Mouse (Mus musculus) hindbrain, embryonic 16.5 days (tissue): ENCODE measurements at regions not wholly inside any gene's neighbourhood (a gene's known extent, or its start where the extent isn't known, plus 50 kb on each side); places are given as distances from the start of the nearest gene placed in this dataset.

ENCODE experiments used
- ATAC-seq: fragments of 200-750 bp; cut with Nextera tagmentation; 2 replicates; pipeline ENCODE4 v1.8.0; 2017; ENCODE audit warnings: moderate TSS enrichment, moderate library complexity
- H3K27ac ChIP-seq: fragments of 300-500 bp; sonication (generic); 2 replicates; pipeline ENCODE4 v1.5.1; 2014; ENCODE audit warnings: low read depth, mild to moderate bottlenecking, control low read depth, low read length, moderate library complexity
- H3K27me3 ChIP-seq: fragments of 300-500 bp; sonication (generic); replicated peaks from 2 replicates; pipeline ENCODE4 v1.6.1; 2014; ENCODE audit warnings: low read length; ENCODE audit not compliant: control insufficient read depth, insufficient read depth
- H3K36me3 ChIP-seq: fragments of 300-500 bp; sonication (generic); 2 replicates; pipeline ENCODE4 v1.6.1; 2014; ENCODE audit warnings: mild to moderate bottlenecking, low read length, moderate library complexity, mixed read lengths; ENCODE audit not compliant: control insufficient read depth, insufficient read depth
- H3K4me1 ChIP-seq: fragments of 300-500 bp; sonication (generic); 2 replicates; pipeline ENCODE4 v1.6.1; 2014; ENCODE audit warnings: low read depth, low read length; ENCODE audit not compliant: control insufficient read depth, insufficient read depth
- H3K4me2 ChIP-seq: fragments of 300-500 bp; sonication (generic); 2 replicates; pipeline ENCODE4 v1.6.1; 2014; ENCODE audit warnings: mild to moderate bottlenecking, low read length, control low read depth, moderate library complexity
- H3K4me3 ChIP-seq: fragments of 300-500 bp; sonication (generic); 2 replicates; pipeline ENCODE4 v1.5.1; 2014; ENCODE audit warnings: mild to moderate bottlenecking, low read length, control low read depth, moderate library complexity
- H3K9ac ChIP-seq: fragments of 300-500 bp; sonication (generic); 2 replicates; pipeline ENCODE4 v1.6.1; 2014; ENCODE audit warnings: low read depth, mild to moderate bottlenecking, control low read depth, low read length, moderate library complexity
- H3K9me3 ChIP-seq: fragments of 300-500 bp; sonication (generic); 2 replicates; pipeline ENCODE4 v1.6.1; 2014; ENCODE audit warnings: mild to moderate bottlenecking, low read length, moderate library complexity; ENCODE audit not compliant: control insufficient read depth
- WGBS: fragments of 180-500 bp; shearing (Covaris S2); extraction: QIAGEN DNeasy Blood & Tissue Kit; methylation state at CpG from one replicate; pipeline ENCODE4 v1.1.7; 2014; 5-methylcytosine and 5-hydroxymethylcytosine counted together

- no peak overlapping the region for H3K9ac ChIP-seq
- no peak overlapping the region for H3K27ac ChIP-seq
- WGBS, result 74% methylated on average over 2 of the region's 2 CpGs
- no peak for ATAC-seq
- H3K4me1 ChIP-seq, result no peaks in the 10 kb centered on the region
- H3K27me3 ChIP-seq, result no peaks in the 10 kb centered on the region
- H3K9me3 ChIP-seq, result peaks cover 3% of the 10 kb centered on the region; the same call in 1 of the 2 replicates
- H3K4me3 ChIP-seq, result no peak overlapping the region
- H3K4me2 ChIP-seq, result no peak overlapping the region
- no peaks in the 10 kb centered on the region for H3K36me3 ChIP-seq
Observed at GRCm38 (mm10) chr11:20418141-20418540, 85.6 kb upstream of the Slc1a4 start.

DNA sequence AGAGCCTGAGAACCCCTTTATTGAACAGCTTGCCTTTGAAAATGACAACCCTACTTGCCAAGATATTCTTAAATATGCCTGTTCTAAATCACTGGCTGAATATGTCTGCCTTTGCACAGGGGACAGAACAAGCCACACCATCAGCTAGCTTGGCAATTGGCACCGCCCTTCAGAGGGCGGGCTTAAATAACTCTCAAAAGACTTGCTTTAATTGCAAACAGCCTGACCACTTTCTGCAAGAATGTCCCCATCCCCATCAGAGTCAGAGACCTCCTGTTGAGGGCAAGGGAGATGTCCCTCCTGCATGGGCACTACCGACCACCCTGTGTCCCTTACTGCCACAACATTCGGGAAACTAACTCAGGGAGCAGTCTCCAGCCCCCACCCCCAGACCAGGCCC lies 88.4 kb upstream of the Slc1a4 start:
- Histone ChIP-seq H3K36me3 (no peaks in the 10 kb centered on the region), H3K27me3 (no peaks in the 10 kb centered on the region), H3K9ac (no peak overlapping the region), H3K9me3 (no peaks in the 10 kb centered on the region), H3K4me1 (no peaks in the 10 kb centered on the region), H3K4me3 (no peak overlapping the region), H3K27ac (no peak overlapping the region), H3K4me2 (no peak overlapping the region)
- 82% methylated on average over 4 of the region's 4 CpGs for WGBS
- no peak for ATAC-seq

GRCm38 (mm10) chr11:20436057-20436456 lies 103.5 kb upstream of the Slc1a4 start:
- no peaks in the 10 kb centered on the region for H3K27me3 ChIP-seq
- H3K9ac ChIP-seq, result no peak overlapping the region
- no peaks in the 10 kb centered on the region for H3K4me1 ChIP-seq
- 79% methylated on average over 9 of the region's 9 CpGs for WGBS
- ATAC-seq, result no peak
- no peak overlapping the region for H3K27ac ChIP-seq
- H3K4me3 ChIP-seq, result no peak overlapping the region
- no peaks in the 10 kb centered on the region for H3K9me3 ChIP-seq
- H3K36me3 ChIP-seq, result no peaks in the 10 kb centered on the region
- H3K4me2 ChIP-seq, result no peak overlapping the region

DNA sequence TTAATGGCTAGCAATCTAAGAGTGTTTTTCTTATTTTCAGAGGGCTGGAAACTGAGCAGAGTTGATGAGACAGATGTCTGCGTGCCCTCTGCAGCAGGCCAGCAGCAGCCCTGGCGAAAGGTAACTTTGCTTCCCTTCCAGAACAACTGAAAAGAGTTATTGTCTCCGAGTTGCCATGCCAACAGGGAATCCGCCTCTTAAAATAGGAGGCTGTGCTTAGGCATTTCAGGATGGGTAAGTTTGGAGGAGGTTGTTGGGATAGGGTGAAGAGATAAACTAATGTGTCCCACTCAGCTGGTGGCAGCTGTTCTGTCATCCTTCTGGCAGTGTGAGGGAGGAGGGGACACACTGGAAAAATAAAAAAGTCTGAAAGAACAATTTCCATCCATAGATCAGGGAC lies 100.6 kb upstream of the Sertad2 start:
- no peak overlapping the region for H3K4me3 ChIP-seq
- WGBS, result 13% methylated on average over 4 of the region's 4 CpGs
- no peak overlapping the region for H3K9ac ChIP-seq
- no peak for ATAC-seq
- peaks cover 9% of the 10 kb centered on the region for H3K4me1 ChIP-seq
- no peak overlapping the region for H3K27ac ChIP-seq
- no peaks in the 10 kb centered on the region for H3K9me3 ChIP-seq
- no peaks in the 10 kb centered on the region for H3K27me3 ChIP-seq
- H3K4me2 ChIP-seq, result no peak overlapping the region
- H3K36me3 ChIP-seq, result no peaks in the 10 kb centered on the region

DNA sequence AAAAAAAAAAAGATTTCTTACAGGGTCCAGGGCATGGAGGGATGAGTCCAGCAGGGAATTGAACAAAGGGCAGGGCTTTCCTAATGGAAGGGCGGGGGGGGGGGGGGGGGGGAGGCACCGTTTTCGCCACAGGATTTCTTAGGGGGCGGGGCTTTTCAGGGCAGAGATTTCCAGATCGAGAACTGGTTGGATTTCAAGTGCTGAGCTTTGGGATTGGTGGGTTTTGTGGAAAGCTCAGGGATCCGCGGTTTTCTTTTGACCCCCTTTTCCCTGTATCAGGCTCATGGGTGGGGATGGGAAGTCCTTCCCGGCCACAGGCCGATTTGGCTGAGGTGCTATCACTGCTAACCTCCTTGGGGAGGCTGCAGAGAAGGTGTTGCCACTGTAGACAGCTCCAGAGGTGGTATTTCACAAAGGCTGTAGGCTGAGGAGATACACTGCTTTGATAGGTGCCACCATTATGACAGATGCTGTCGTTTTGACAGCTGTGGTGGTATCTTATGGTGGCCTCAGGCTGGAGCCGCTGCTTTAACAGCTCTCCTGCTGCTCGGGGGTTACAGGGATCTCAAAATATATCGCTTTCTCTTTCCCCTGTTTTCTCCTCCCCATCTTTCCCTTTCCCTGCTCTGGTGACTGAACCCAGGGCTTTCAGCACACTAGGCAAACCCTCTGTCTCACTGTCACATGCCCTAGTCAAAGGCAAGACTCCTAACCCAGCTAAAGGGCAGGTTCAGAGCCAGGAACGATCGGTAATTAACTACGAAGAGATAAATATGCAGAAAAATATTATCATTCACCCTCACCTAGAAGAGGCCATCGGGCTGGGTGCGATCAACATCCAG lies 97.8 kb upstream of the Sertad2 start:
- peak overlapping the region; percentile 56 for H3K4me2 ChIP-seq
- no peaks in the 10 kb centered on the region for H3K9me3 ChIP-seq
- H3K27ac ChIP-seq, result no peak overlapping the region
- ATAC-seq, result peak; percentile 51
- peaks cover 9% of the 10 kb centered on the region for H3K4me1 ChIP-seq
- peak overlapping the region; percentile 31 for H3K4me3 ChIP-seq
- H3K27me3 ChIP-seq, result no peaks in the 10 kb centered on the region
- WGBS, result 11% methylated on average over 18 of the region's 18 CpGs
- peak overlapping the region; percentile 44 for H3K9ac ChIP-seq
- H3K36me3 ChIP-seq, result no peaks in the 10 kb centered on the region

DNA sequence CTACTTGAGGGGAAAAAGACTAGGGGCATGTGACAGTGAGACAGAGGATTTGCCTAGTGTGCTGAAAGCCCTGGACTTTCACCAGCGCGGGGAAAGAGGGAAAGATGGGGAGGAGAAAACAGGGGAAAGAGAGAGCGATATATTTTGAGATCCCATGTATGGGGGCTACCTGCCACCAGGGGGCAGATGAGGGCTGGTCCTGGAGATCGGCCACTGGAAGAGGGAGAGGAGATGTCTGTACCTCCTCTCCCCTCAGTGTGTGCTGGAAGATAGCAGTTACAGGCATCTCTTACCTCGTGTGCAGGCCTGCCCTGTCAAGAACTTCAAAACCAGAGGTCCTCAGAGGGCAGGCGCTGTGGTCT lies 97.2 kb upstream of the Sertad2 start:
- WGBS, result 3% methylated on average over 6 of the region's 6 CpGs
- peak overlapping the region; percentile 5; the same call in 1 of the 2 replicates for H3K9ac ChIP-seq

GRCm38 (mm10) chr11:20452901-20453300 lies 90.2 kb upstream of the Sertad2 start:
- Histone ChIP-seq H3K36me3 (no peaks in the 10 kb centered on the region), H3K4me3 (no peak overlapping the region), H3K27me3 (no peaks in the 10 kb centered on the region), H3K9me3 (no peaks in the 10 kb centered on the region), H3K9ac (no peak overlapping the region), H3K4me1 (peaks cover 5% of the 10 kb centered on the region), H3K27ac (no peak overlapping the region), H3K4me2 (no peak overlapping the region)
- WGBS, result 69% methylated on average over 4 of the region's 4 CpGs
- no peak for ATAC-seq

More for the DNA sequence above, 97.2 kb upstream of the Sertad2 start:
- no peaks in the 10 kb centered on the region for H3K27me3 ChIP-seq
- peak overlapping the region; percentile 31 for H3K4me3 ChIP-seq
- H3K27ac ChIP-seq, result no peak overlapping the region
- no peaks in the 10 kb centered on the region for H3K9me3 ChIP-seq
- peak overlapping the region; percentile 56 for H3K4me2 ChIP-seq
- no peaks in the 10 kb centered on the region for H3K36me3 ChIP-seq
- H3K4me1 ChIP-seq, result peaks cover 9% of the 10 kb centered on the region
- peak; percentile 89 for ATAC-seq

DNA sequence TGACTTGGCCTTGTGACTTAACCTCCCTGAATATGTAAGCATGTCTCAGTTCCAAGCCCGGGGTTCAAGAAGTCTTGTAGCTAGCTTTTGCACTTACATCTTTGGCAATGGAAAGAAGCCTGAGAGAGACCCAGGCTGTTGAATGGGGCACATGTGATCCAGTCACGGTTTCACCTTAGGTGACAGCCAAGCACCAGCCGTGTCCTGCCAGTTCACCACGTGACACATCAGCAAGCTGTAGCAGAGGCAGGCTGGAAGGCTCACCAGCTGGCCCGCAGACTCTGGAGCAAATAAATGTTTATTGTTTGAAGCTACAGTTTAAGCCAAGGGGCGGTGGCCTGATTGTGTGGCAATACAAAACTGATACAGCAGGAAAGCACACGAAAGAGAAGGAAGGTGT lies 89.3 kb upstream of the Sertad2 start:
- WGBS, result 76% methylated on average over 7 of the region's 7 CpGs

GRCm38 (mm10) chr11:20455085-20455864 lies 87.8 kb upstream of the Sertad2 start:
- Histone ChIP-seq H3K36me3 (no peaks in the 10 kb centered on the region), H3K4me2 (peak overlapping the region; percentile 98), H3K27me3 (no peaks in the 10 kb centered on the region), H3K27ac (no peak overlapping the region), H3K4me3 (peak overlapping the region; percentile 57), H3K9me3 (no peaks in the 10 kb centered on the region), H3K4me1 (peaks cover 5% of the 10 kb centered on the region), H3K9ac (peak overlapping the region; percentile 61)
- 0% methylated on average over 35 of the region's 35 CpGs for WGBS
- peak; percentile 89 for ATAC-seq

More for the DNA sequence above, 89.3 kb upstream of the Sertad2 start:
- Histone ChIP-seq H3K4me1 (peaks cover 5% of the 10 kb centered on the region), H3K27me3 (no peaks in the 10 kb centered on the region), H3K9ac (no peak overlapping the region), H3K4me3 (no peak overlapping the region), H3K27ac (no peak overlapping the region), H3K9me3 (no peaks in the 10 kb centered on the region), H3K36me3 (no peaks in the 10 kb centered on the region), H3K4me2 (no peak overlapping the region)
- no peak for ATAC-seq
